Mouse (Mus musculus): ENCODE measurements around the gene Tbce.

DNA sequence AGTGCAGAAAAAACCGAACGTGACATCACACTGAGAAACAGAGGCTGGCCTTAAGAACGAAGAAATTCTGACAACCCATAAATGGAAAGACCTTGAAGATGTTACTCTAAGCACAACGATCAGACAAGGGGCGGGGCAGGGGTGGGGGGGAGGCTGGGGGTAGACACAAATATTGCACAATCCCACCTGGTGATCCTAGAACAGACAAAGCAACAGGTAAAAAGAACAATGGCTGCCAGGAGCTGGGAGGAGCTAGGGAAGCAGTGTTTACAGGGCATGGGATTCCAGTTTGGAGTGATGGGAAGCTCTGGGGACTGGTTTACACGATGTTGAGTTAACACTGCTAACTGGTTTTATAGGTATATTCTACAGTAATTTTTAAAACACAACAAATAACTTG lies 23.8 kb downstream of the Tbce start:
- no peak for TF ChIP-seq CTCF (conservative IDR thresholded peaks at IDR 0.05; ENCODE audit: low read length)
- no peak for TF ChIP-seq NANOG (IDR thresholded peaks at IDR 0.05; ENCODE audit: borderline replicate concordance, low read length)
